Mouse (Mus musculus): ENCODE measurements around the gene Entpd4b.
"Not testable (repeated sequence)": the region's sequence is repeated elsewhere in the genome, so short reads cannot be mapped to it uniquely, and the experiment has no call there.

The Entpd4b gene

DNA sequence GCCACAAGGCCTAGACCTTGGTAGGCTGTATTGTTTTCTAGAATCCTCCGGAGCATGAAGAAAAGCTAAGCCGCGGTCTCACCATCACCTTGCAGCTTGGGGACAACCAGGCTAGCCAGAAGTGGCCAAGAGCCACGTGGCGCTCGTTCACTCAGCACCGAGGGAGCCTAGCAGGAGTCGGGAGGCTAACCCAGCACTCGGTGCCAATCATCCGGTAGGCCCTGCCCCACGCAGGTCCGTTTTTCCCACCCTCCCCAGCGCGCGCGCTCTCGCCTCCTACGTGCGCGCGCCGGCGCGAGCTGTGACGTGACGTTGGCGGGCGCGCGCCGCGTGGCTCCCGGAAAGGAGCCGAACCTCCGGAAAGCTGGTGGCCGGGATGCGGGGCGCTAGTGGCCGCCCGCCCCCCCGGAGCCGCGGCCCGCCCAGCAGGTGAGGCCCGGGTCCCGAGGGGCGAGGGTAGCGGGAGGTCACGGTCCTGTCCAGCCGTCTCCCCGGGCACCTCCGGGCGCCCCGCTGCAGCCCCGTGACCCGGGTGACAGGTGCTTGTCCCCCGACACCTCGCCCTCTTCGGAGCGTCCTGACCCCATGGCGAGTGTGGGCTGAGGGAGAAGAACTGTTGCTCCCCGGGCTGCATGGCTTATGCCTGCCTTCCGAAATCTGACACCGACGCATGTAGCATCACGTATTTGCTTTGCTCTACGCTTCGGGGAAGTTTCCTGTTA, at the start of gene Entpd4b:
Entpd4b (plus strand) TSS at position 315 of the 722 bp plus-strand sequence.
- DNase-seq (ENCODE audit: low spot score in 2 of 2), result not testable (repeated sequence)

DNA sequence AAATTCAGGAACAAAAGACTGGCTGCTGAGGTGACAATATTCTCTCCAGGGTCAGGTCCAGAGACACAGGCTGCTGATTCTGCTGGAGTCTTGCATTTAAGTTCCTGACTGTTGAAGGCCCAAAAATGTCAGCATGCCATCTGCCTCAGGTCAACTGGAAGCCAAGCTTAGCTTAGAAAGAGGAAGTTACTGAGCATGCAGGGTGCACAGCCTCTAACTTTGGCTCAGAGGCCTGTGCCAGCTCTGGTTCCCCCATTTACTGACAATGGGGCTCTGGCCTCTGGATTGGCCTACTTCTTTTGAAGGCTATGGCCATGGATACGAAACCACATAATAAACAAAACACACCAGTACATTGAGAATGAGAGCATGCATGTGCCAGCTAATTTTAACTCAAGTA, 48.2 kb upstream of the Entpd4b start:
- DNase-seq (ENCODE audit: low spot score in 2 of 2), result not testable (repeated sequence)

DNA sequence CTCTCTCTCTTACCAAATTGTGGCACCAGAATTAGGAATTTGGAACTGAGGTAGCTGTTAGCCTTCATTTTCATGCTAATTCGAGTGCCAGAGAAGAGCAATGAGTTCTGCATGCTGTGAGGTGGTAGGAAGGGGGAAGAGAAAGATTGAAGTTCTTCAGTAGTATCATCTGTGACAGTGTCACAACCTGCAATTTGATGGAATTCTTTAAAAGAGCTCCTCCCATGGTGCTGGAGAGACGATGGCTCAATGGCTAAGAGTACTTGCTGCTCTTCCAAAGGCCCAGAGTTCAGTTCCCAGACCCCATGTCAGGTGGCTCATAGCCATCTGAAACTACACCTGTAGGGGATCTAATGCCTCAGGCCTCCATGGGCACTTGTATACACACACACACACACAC, 42.8 kb upstream of the Entpd4b start, which contains the start of gene Gm27179:
Gm27179 (minus strand) TSS at position 101 of the 400 bp plus-strand sequence.
- not testable (repeated sequence) for DNase-seq (ENCODE audit: low spot score in 2 of 2)

DNA sequence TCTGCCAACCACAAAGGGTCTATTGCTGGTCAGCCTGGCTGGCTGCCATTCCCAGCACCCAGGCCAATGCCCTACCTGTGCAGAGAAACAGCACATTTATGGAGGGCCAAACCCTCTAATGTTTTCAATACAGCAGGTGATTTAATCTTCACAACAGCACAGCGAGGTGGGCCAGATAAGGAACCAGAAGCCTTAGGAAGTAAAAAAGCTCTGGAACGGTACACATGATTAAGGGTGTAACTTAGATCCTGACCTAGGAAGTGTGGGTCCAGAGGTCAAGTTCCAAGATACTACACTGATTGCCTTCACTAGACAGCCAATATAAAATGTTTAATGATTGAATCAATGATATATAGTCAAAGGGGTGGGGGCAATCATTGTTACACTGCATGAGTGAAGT, 34.4 kb upstream of the Entpd4b start:
- not testable (repeated sequence) for DNase-seq (ENCODE audit: low spot score in 2 of 2)

DNA sequence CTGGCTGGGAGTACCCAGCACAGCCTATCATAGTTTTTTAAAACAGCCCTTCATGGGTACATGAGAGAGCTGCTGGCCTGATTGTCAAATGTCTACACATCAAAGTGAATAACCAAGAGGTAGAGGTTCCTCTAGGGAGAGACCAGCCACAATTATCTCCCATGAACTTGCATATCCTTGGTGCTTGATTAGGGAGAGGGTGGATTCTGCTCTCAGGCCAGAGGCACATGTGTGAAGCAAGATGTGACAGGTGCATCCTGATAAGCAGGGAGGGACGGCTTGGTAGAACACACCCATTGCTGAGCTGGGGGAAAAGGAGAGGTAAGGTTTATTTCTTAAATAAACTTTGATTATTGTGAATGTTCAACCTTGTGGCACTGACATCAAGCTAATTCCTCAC, 32.2 kb upstream of the Entpd4b start:
- not testable (repeated sequence) for DNase-seq (ENCODE audit: low spot score in 2 of 2)

DNA sequence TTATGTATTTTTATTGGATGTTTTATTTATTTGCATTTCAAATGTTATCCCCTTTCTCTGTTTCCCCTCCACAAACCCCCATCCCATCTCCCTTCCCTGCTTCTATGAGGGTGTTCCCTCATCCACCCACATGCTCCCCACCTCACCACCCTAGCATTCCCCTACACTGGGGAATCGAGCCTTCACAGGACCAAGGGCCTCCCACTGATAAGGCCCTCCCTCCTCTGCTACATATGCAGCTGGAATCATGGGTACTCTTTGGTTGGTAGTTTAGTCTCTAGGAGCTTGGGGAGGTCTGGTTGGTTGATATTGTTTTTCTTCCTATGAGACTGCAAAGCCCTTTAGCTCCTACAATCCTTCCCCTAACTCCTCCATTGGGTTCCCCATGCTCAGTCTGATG, 29.0 kb upstream of the Entpd4b start:
- DNase-seq (ENCODE audit: low spot score in 2 of 2), result not testable (repeated sequence)

DNA sequence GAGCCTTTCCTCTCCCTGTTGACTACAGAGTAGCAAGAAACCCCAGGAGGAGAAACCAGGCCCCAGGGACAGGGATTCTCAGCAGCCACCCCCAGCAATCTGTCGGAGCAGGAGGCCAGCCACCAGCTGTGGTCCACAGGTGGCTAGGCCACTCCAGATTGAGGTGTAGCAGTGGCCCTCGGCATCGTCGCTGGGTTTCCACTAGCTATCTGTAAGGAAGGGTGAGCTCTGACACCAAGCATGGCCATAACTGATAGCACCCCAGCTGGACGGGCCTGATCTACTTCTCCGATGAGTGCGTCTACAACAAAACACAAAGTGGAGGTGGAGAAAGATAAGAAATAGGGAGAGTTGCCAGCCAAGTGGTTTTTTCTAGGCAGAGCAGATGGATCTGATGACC, 18.7 kb upstream of the Entpd4b start:
- not testable (repeated sequence) for DNase-seq (ENCODE audit: low spot score in 2 of 2)

DNA sequence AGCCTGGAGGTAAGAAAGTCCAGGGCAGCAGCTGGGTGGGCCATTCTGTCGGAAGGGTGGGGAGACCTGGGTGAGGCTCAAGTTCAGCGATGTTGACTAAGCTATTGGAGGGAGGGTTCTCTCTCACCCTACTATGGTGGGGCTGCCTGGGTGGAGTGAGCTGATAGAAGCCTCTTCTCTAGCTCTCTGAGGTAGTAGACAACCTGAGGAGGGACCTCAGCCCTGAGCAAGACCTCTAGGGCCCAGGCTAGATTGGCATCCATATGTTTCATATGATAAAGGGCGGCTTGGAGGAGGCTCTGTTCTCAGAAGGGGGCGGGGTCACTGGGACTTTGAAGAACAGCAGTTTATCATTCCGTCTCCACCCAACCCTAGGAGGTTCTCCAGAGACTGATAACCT, 15.1 kb upstream of the Entpd4b start:
- DNase-seq (ENCODE audit: low spot score in 2 of 2), result not testable (repeated sequence)

DNA sequence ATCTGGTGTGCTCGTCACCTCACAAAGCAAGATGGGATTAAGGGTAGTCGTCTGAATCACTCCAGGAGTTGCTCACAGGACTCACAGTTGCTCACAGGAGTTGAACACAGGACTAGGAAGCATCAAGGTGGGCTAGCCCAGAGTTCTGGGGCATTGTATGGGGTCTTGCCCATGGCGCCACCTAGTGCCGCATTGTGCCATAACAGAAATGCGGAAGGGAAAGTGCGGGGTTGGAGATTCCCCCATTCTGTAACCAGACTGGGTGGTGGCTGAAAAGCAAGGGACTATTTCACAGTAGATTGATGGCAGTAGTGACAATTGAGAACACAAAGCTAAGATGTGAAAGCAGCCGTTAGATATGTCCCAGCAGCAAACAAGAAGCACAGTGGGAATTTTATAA, 12.5 kb upstream of the Entpd4b start:
- DNase-seq (ENCODE audit: low spot score in 2 of 2), result not testable (repeated sequence)

DNA sequence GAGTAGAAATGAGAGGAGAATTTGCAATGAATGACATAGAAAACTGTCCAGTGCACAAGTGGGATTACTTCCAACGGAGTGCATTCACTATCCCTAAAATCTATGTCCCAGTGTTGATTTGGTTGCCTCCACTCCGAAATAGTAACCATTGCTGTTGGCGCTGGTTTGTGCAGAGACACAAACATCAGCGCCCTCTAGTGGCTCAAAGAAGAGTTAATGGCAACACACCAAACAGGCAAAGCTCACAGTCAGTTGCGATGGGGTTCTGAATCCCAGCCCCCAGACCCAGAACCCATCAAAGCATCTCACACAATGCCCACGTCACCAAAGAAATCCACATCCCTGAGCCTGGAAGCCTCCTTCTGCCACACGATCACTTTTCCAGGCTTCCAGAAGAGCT, 11.2 kb upstream of the Entpd4b start:
- DNase-seq (ENCODE audit: low spot score in 2 of 2), result not testable (repeated sequence)

DNA sequence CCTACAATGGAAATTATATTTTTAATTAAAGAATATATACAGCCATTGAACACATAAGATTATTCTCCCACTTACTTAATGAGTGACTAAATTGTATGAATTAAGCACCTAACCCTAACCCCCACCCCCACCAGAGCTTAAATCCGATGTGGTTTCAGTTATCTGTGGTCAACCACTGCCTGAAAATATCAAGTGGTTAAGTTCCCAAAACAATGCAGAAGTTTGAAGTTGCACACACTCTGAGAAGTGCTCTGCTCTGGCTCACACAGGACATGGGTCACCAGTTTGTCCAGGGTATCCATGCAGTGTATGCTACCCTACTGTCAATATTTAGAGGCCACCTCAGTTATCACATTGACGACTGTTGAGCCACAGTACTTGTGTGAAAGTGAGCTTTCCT, 10.2 kb upstream of the Entpd4b start:
- DNase-seq (ENCODE audit: low spot score in 2 of 2), result not testable (repeated sequence)

DNA sequence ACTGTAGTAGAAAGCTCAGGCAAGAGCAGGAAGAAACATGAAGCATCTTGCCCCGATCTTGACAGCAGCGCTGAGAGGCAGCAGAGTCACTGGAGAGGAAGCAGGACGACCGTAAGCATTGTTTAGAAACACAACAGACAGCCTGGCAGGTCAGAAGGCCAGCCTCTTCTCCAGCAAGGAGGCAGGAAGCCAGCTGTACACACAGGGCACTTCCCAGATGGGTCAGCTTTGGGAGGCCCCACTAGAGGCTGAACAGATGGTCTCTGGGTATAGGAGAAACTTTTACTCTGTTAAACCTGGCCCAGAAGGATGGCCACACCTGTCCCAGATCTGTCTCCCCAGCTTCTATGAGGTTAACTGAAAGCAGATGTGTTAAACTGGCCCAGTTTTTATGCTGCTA, 7.9 kb upstream of the Entpd4b start:
- DNase-seq (ENCODE audit: low spot score in 2 of 2), result not testable (repeated sequence)

DNA sequence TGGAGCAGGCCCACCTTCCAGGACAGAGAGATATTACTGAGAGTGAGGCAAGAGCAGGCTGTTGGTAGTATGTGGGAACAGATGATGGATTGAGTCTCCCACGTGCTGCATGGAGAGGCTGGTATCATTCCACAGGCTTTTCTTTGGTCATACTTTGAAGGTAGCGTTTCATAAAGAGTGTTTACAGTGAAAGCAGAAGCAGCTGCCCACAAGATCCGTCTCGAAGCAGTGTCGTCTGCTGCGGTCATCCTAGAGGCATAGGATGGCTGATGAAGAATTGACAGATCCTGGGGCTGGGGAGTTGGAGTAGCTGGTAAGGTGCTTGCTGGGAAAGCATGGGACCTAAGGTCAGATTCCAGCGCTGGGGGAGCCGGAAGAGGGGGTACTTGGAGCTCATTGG, 1.6 kb downstream of the Entpd4b start:
- DNase-seq (ENCODE audit: low spot score in 2 of 2), result not testable (repeated sequence)

DNA sequence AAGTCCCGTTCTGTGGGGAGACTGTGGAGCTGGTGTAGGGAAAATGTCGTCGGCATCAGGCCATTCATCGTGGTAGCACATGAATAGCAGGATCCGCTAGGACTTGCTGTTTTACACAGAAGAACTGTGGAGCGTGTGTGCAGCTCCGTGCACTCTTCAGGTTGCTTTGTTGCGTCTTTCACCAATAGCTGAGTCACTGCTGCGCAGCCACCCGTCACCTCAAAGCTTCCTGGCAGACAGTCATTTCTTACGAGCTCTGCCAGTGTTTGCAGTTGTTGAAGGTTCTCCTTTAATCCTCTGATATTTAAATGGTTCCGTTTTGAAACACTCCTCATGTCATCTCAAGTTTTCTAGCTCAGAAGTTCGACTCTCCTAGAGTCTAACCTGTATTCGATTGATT, 2.3 kb downstream of the Entpd4b start:
- not testable (repeated sequence) for DNase-seq (ENCODE audit: low spot score in 2 of 2)
